Mouse (Mus musculus) forebrain, embryonic 12.5 days (tissue): Measurements from ENCODE around the gene Slc13a5. TPM values are rescaled to one million over a fixed set of nuclear protein-coding genes. Genes with fewer than 3 reads are reported as not detected.

Experiments used
- ATAC-seq: fragments of 200-750 bp; cut with Nextera tagmentation; 2 replicates; pipeline ENCODE4 v1.8.0; 2017; ENCODE audit warnings: moderate TSS enrichment; ENCODE audit not compliant: low FRiP score
- H3K27ac ChIP-seq: fragments of 300-500 bp; sonication (generic); 2 replicates; pipeline ENCODE4 v1.5.1; 2016; ENCODE audit warnings: mild to moderate bottlenecking
- H3K27me3 ChIP-seq: fragments of 300-500 bp; sonication (generic); 2 replicates; pipeline ENCODE4 v1.6.1; 2016; ENCODE audit warnings: mild to moderate bottlenecking
- H3K36me3 ChIP-seq: fragments of 300-500 bp; sonication (generic); replicated peaks from 2 replicates; pipeline ENCODE4 v1.6.1; 2016; ENCODE audit warnings: mild to moderate bottlenecking
- H3K4me1 ChIP-seq: fragments of 300-500 bp; sonication (generic); 2 replicates; pipeline ENCODE4 v1.6.1; 2016
- H3K4me2 ChIP-seq: fragments of 300-500 bp; sonication (generic); 2 replicates; pipeline ENCODE4 v1.6.1; 2016; ENCODE audit warnings: mild to moderate bottlenecking, moderate library complexity
- H3K4me3 ChIP-seq: fragments of 300-500 bp; sonication (generic); replicated peaks from 2 replicates; pipeline ENCODE4 v1.5.1; 2016; ENCODE audit warnings: mild to moderate bottlenecking
- H3K9ac ChIP-seq: fragments of 300-500 bp; sonication (generic); 2 replicates; pipeline ENCODE4 v1.6.1; 2016; ENCODE audit warnings: mild to moderate bottlenecking
- H3K9me3 ChIP-seq: fragments of 300-500 bp; sonication (generic); 2 replicates; pipeline ENCODE4 v1.6.1; 2016
- WGBS: fragments of 180-500 bp; shearing (Covaris S2); methylation state at CpG from one replicate; pipeline ENCODE4 v1.1.7; 2016; 5-methylcytosine and 5-hydroxymethylcytosine counted together
- polyA plus RNA-seq: library from polyadenylated mRNA; unstranded; fragments of >200 nt; fragmentation: Nextera tagmentation; extraction: Ambion mirVana; gene quantifications from 2 replicates; pipeline ENCODE4 v1.2.1, GENCODE M21; 2016

Slc13a5 gene
- polyA plus RNA-seq, 1 experiment from 2014 or later, result not detected

DNA sequence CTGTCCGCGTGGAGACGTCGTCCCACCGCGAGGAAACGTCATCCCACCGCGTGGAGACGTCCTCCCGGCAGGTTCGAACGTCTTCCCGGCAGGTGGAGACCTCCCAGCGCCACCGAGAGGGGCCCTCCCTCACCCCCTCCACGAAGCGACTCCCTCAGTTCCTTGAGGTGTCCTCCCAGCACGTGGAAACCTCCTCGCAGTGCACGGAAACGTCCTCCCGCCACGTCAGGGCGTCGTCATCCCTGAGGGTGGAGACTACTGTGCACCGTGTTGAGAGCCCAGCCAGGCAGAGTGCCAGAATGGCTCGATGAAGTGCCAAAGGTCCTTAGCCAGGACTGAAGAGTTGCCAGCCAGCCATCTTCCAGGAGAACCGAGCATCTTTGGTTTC, 51.6 kb downstream of the Slc13a5 start, which contains the start of gene Med31:
Med31 (minus strand) TSS at position 183 of the 388 bp plus-strand sequence.
- Histone ChIP-seq H3K4me3 (peak within 1 kb of the TSS; percentile 83), H3K27me3 (no peaks in the 10 kb centered on the region), H3K9me3 (no peaks in the 10 kb centered on the region), H3K36me3 (peaks cover 22% of the 10 kb centered on the region), H3K9ac (peak within 1 kb of the TSS; percentile 77), H3K4me2 (peak within 1 kb of the TSS; percentile 95), H3K27ac (peak within 1 kb of the TSS; percentile 59; the same call in 1 of the 2 replicates), H3K4me1 (peaks cover 22% of the 10 kb centered on the region)
- peak; percentile 70 for ATAC-seq
- WGBS, result 4% methylated on average over 29 of the region's 29 CpGs

DNA sequence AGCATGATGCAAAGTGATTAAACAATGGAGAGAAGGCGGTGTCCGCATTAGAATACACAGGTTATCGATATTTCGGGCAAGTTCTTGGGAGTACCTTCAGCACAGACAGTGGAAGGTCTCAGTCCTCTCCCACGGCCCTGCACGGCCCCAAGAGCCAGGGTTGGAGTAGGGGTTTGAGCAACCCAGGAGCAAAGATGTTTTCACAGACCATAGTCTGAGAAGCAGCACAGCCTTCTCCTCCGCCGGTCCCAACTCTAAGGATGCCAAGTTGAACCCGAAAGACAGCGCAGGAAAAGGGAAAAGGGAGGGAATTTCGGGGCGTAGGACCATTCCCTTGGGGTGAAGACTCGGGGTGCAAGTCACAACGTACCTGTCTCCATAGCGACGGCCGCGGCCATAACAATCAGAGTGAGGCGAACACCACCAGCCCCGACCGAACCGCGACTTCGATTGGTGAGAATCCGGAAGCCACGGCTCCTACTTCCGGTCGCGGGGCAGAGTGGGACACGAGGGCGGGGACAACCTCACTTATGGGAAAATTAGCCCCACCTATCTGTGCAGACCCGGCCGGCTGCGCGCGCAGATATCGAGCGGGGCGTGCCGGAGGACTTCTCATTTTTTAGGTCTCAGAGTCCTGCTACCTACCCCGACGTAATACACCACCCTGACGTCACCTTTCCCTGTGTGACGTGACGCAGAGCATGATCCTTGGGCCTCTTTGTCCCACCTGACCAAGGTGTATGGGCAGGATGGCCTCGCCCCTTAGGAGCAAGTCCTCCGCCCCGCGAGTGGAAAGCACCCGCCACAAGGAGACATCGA, 52.2 kb downstream of the Slc13a5 start:
- ATAC-seq, result peak; percentile 97
- under 1% methylated on average over 51 of the region's 51 CpGs for WGBS

DNA sequence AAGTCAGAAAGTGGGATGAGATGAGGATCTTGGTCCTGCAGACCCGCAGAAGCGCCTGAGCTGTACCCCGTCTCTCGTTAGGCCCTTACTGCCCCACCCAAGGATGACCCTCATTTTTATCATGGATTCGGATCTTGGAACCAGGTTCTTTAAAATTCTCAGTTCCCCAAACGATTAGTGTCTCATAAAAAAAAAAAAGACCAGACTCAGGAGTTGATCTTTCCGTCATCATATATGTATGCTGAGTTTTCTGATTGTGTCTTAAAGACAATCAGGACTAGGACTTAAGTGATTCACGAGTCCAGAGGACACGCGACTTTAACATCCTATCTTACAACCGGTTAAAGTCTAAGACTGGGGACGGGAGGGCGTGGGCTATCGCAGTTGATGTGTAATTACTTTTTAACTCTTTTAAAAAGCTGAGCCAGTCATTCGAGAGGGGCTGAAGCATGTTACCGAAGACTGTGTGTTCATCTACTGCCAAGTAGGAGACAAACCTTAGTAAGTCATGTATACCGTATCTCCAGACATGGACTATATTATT, 59.1 kb downstream of the Slc13a5 start:
- no peaks in the 10 kb centered on the region for H3K9me3 ChIP-seq
- no peak for ATAC-seq
- H3K36me3 ChIP-seq, result peaks cover 32% of the 10 kb centered on the region
- H3K4me2 ChIP-seq, result peak overlapping the region; percentile 94
- peaks cover 41% of the 10 kb centered on the region for H3K4me1 ChIP-seq
- peak overlapping the region; percentile 88 for H3K9ac ChIP-seq
- peak overlapping the region; percentile 87 for H3K4me3 ChIP-seq
- 24% methylated on average over 17 of the region's 17 CpGs for WGBS
- peak overlapping the region; percentile 27; the same call in 1 of the 2 replicates for H3K27ac ChIP-seq
- no peaks in the 10 kb centered on the region for H3K27me3 ChIP-seq

More for the DNA sequence above, 52.2 kb downstream of the Slc13a5 start:
- H3K9me3 ChIP-seq, result no peaks in the 10 kb centered on the region
- no peaks in the 10 kb centered on the region for H3K27me3 ChIP-seq
- H3K4me3 ChIP-seq, result peak overlapping the region; percentile 83
- peak overlapping the region; percentile 77 for H3K9ac ChIP-seq
- H3K4me1 ChIP-seq, result peaks cover 22% of the 10 kb centered on the region
- H3K4me2 ChIP-seq, result peak overlapping the region; percentile 95
- H3K27ac ChIP-seq, result peak overlapping the region; percentile 59; the same call in 1 of the 2 replicates
- H3K36me3 ChIP-seq, result peaks cover 28% of the 10 kb centered on the region

DNA sequence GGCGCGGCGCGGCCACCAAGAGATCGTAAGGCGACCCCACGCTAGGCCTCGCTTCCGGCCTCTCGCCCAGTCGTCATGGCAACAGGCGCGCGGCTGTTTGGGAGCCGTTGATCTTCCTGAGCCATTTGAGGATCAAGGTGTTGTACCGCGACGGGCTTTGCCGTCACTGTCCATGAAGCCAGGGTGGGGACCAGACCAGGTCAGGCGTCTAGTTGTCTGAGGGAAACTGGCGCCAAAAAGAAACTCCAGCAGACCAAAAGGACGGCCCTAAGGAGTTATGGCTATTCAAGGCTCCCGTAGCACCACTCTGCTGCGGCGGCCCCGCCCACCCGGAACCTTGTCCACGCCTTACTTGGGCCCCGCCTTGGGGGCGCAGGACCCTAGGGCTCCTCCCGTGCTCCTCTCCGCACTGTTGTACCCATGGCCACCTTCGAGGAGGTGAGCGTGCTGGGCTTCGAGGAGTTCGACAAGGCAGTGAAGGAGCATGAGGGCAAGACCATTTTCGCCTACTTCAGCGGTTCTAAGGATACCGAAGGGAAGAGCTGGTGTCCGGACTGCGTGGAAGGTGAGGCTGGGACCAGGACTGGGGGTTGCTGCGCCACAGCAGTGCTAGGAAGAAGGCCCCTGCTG, 59.7 kb downstream of the Slc13a5 start, which contains the start of the genes 4933427D14Rik and Txndc17:
4933427D14Rik (minus strand) TSS at position 256 of the 630 bp plus-strand sequence.
Txndc17 (plus strand) TSS at position 344 of the 630 bp plus-strand sequence.
- no peaks in the 10 kb centered on the region for H3K9me3 ChIP-seq
- peak; percentile 92 for ATAC-seq
- no peaks in the 10 kb centered on the region for H3K27me3 ChIP-seq
- H3K9ac ChIP-seq, result peak within 1 kb of the TSS; percentile 88
- H3K4me1 ChIP-seq, result peaks cover 42% of the 10 kb centered on the region
- peak within 1 kb of the TSS; percentile 94 for H3K4me2 ChIP-seq
- peak within 1 kb of the TSS; percentile 71 for H3K27ac ChIP-seq
- WGBS, result under 1% methylated on average over 42 of the region's 42 CpGs
- peaks cover 28% of the 10 kb centered on the region for H3K36me3 ChIP-seq
- peak within 1 kb of the TSS; percentile 87 for H3K4me3 ChIP-seq

DNA sequence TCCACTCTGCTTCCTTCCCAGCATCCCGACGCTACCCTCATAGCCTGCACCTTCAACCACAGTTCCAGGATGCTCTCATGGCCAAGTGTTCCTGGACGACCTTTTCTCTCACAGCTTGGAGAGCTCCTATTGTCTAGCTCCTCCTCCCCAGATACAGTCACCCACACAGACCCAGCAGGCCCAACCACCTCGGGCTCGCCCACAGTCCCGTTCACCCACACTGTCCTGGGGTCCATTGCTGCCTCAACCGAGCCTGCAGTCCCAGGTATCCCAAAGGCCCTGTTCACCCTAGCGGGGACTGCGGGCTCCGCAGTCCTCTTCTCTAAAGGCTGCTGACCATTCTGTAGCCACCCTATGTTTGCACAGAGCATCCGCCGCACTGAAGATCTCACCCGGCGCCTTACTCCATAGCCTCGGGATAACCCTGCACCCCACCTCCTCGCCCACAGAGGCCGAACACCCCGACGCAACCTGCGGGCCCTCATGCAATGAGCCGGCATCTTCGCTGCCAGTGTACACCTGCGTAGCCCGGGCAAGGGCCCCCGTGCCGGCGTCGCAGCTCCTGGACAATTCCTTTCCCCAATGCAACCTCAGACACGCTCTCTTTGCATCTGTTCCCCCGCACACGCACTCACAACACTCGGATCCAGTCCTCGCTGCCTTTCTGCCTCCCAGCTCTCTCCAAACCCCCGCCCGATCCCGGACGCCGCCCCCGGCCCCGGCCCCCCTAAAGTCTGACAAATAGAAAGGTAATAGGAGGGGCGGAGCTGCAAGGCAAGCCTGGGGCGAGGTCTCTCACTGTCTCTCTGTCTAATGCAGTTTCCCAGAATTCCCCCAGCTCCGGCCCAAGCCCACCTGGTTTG, 60.5 kb downstream of the Slc13a5 start, which contains the start of gene Gm43951:
Gm43951 (minus strand) TSS at position 500 of the 863 bp plus-strand sequence.
- peak within 1 kb of the TSS; percentile 94 for H3K4me2 ChIP-seq
- H3K9ac ChIP-seq, result peak within 1 kb of the TSS; percentile 88
- peak; percentile 50 for ATAC-seq
- peak within 1 kb of the TSS; percentile 87 for H3K4me3 ChIP-seq
- H3K36me3 ChIP-seq, result peaks cover 24% of the 10 kb centered on the region
- H3K9me3 ChIP-seq, result no peaks in the 10 kb centered on the region
- H3K27me3 ChIP-seq, result no peaks in the 10 kb centered on the region
- peaks cover 42% of the 10 kb centered on the region for H3K4me1 ChIP-seq
- 1% methylated on average over 43 of the region's 43 CpGs for WGBS
- H3K27ac ChIP-seq, result peak within 1 kb of the TSS; percentile 71

DNA sequence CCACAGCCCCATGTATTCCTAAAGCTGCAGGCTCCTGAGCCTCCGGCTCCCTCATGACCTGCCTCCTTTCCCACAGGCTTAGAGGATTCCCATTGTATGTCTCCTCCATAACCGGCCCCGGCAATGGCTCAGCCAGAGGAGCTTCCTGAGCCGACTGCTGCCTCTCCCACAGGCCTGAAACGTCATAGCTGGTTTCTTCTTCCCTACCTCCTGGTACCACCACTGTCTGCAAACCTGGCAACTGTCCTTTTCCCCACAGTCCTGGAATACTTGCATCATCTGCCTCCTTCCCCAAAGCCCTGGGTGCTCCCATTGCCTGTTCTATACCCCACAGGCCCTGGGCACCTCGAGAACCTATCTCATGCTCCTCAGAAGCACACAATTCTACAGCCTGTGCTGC, 61.8 kb downstream of the Slc13a5 start:
- Histone ChIP-seq H3K4me2 (no peak overlapping the region), H3K27me3 (no peaks in the 10 kb centered on the region), H3K27ac (no peak overlapping the region), H3K4me3 (peak overlapping the region; percentile 87; the same call in 1 of the 2 replicates), H3K36me3 (peaks cover 19% of the 10 kb centered on the region), H3K4me1 (peaks cover 42% of the 10 kb centered on the region), H3K9ac (peak overlapping the region; percentile 88; the same call in 1 of the 2 replicates), H3K9me3 (no peaks in the 10 kb centered on the region)
- 90% methylated on average over 6 of the region's 6 CpGs for WGBS
- no peak for ATAC-seq

DNA sequence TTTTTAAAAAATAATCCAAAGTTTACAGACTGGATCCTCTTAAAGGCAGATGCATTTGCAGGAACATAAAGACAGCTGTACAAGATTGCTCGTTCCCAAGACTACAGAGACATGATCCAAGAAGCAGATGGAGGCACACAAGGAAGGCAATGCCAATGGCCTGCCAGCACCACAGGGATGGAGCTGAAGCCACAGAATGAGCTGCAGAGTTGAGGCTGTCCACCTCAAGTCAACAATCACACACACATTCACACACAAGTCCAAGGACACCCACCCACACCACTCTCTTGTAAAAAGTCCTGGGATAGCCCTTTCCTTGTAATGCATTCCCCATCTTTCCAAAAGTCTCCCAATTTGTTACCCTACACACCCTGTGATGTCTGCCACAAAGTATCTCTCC, 63.6 kb downstream of the Slc13a5 start:
- no peak overlapping the region for H3K27ac ChIP-seq
- no peak overlapping the region for H3K4me3 ChIP-seq
- no peak overlapping the region for H3K9ac ChIP-seq
- peaks cover 42% of the 10 kb centered on the region for H3K4me1 ChIP-seq
- WGBS, result 59% methylated on average over 1 of the region's 1 CpGs
- no peaks in the 10 kb centered on the region for H3K27me3 ChIP-seq
- no peaks in the 10 kb centered on the region for H3K9me3 ChIP-seq
- H3K4me2 ChIP-seq, result no peak overlapping the region
- H3K36me3 ChIP-seq, result peaks cover 17% of the 10 kb centered on the region
- no peak for ATAC-seq

DNA sequence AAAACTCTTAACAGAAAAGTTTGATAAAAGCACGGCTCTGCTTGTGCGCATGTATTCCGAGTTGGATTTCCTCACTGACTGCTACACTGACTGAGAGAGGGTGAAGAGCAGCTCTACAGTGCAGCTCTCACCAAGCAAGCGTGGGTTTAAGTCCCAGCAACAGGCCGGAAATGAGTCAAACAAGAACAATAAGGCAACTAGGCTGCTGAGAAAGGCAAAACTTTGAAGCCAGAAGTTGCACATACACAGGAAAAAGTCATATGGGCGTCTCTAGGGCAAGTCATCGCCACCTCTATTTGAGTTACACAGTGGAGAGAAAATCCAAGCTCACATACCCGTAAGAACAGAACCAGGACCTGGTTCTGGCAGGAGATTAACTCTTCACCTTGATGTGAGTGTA, 70.5 kb downstream of the Slc13a5 start:
- Histone ChIP-seq H3K9ac (no peak overlapping the region), H3K4me2 (no peak overlapping the region), H3K27ac (no peak overlapping the region), H3K27me3 (no peaks in the 10 kb centered on the region), H3K4me3 (no peak overlapping the region), H3K9me3 (no peaks in the 10 kb centered on the region), H3K4me1 (no peaks in the 10 kb centered on the region), H3K36me3 (peaks cover 49% of the 10 kb centered on the region)
- 89% methylated on average over 8 of the region's 8 CpGs for WGBS
- no peak for ATAC-seq

DNA sequence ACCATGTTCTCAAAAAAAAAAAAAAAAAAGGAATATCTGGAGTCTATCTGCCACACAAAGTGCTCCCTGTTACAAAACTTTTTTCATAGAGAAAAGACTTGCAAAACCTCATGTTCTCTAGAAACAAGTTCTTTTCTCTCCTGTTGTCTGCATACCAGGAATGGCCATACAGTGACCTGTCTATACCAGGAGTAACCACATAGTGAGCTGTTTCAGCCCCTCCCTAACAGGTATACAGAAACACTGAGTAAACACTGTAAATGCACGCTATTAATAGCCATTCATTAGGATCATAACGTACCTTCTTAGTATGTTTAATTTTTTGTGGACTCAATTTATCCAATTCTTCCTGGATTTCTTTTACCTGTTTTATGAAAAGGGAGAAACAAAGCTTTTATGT, 72.8 kb downstream of the Slc13a5 start:
- Histone ChIP-seq H3K36me3 (peaks cover 61% of the 10 kb centered on the region), H3K4me3 (no peak overlapping the region), H3K4me2 (no peak overlapping the region), H3K9ac (no peak overlapping the region), H3K9me3 (no peaks in the 10 kb centered on the region), H3K27ac (no peak overlapping the region), H3K4me1 (no peaks in the 10 kb centered on the region), H3K27me3 (no peaks in the 10 kb centered on the region)
- ATAC-seq, result no peak
- WGBS, result 94% methylated on average over 2 of the region's 2 CpGs
